11 mouse cellular contexts compared by ENCODE assay signal in genomic region chr17:12751641-12752040, GRCm38 (mm10). TPM values are rescaled to one million over a fixed set of nuclear protein-coding genes. Genes with fewer than 3 reads are reported as not detected.
DNase-seq lines count a peak whose midpoint lies in the region; ATAC-seq and TF ChIP-seq lines count a peak whose summit lies in the region.
"Had no signal": no experiment of that assay in that cellular context is flagged by ENCODE, and none has a peak within 500 bp of the region (broad histone marks: within the 10 kb centered on the region; RNA-seq: fewer than 3 reads in every experiment).

No protein-coding gene starts in this region.

- intact Hi-C loops in heart, postnatal 36 days (cut with DNase I) = no loop called here

- H3K4me3 ChIP-seq in heart, postnatal 0 days (ENCODE audit: low read depth, low read length) = no peak overlapping the region
- H3K4me3 ChIP-seq in lung, embryonic 16.5 days (ENCODE audit: low read length) = no peak overlapping the region
- no peak overlapping the region for H3K4me3 ChIP-seq in stomach, embryonic 15.5 days (replicated peaks)
- no peak overlapping the region for H3K4me3 ChIP-seq in midbrain, embryonic 13.5 days (replicated peaks)
- H3K4me3 ChIP-seq: forebrain, embryonic 13.5 days; hindbrain, embryonic 15.5 days had no signal

- H3K36me3 ChIP-seq in heart, postnatal 0 days (replicated peaks; ENCODE audit: control insufficient read depth, insufficient read depth, low read length) = peaks cover 24% of the 10 kb centered on the region
- H3K36me3 ChIP-seq in lung, embryonic 16.5 days (ENCODE audit: control insufficient read depth, insufficient read depth, low read length) = peaks cover 9% of the 10 kb centered on the region
- H3K36me3 ChIP-seq in stomach, embryonic 15.5 days = 0 out of 2 replicates have a peak, but pooled peaks cover 4% of the 10 kb centered on the region
- peaks cover 7% of the 10 kb centered on the region; the same call in 1 of the 2 replicates for H3K36me3 ChIP-seq in midbrain, embryonic 13.5 days
- H3K36me3 ChIP-seq: hindbrain, embryonic 15.5 days had no signal

- no peaks in the 10 kb centered on the region for H3K9me3 ChIP-seq in heart, postnatal 0 days (replicated peaks; ENCODE audit: control insufficient read depth, low read length)
- no peaks in the 10 kb centered on the region for H3K9me3 ChIP-seq in lung, embryonic 16.5 days (ENCODE audit: control insufficient read depth, low read length)
- no peaks in the 10 kb centered on the region for H3K9me3 ChIP-seq in stomach, embryonic 15.5 days
- no peaks in the 10 kb centered on the region for H3K9me3 ChIP-seq in midbrain, embryonic 13.5 days
- H3K9me3 ChIP-seq: forebrain, embryonic 13.5 days; hindbrain, embryonic 15.5 days had no signal

- ATAC-seq in heart, postnatal 0 days (ENCODE audit: insufficient read depth, low read depth) = no peak
- ATAC-seq in lung, embryonic 16.5 days (ENCODE audit: low read depth) = no peak
- ATAC-seq in stomach, embryonic 15.5 days (ENCODE audit: insufficient read depth, low FRiP score, low read depth) = no peak
- ATAC-seq in midbrain, embryonic 13.5 days = no peak
- ATAC-seq: forebrain, embryonic 13.5 days had no signal

- no peak for TF ChIP-seq EP300 in heart, postnatal 0 days (IDR thresholded peaks at IDR 0.05; ENCODE audit: low read depth)

- peak overlapping the region; percentile 87 for H3K27ac ChIP-seq in heart, postnatal 0 days (ENCODE audit: low read depth)
- peak overlapping the region; percentile 84 for H3K27ac ChIP-seq in lung, embryonic 16.5 days (ENCODE audit: low read length)
- peak overlapping the region; percentile 91 for H3K27ac ChIP-seq in stomach, embryonic 15.5 days
- no peak overlapping the region for H3K27ac ChIP-seq in midbrain, embryonic 13.5 days
- H3K27ac ChIP-seq: forebrain, embryonic 13.5 days had no signal

- 31% methylated on average over 4 of the region's 4 CpGs for WGBS in heart, postnatal 0 days
- WGBS in lung, embryonic 16.5 days = 37% methylated on average over 4 of the region's 4 CpGs
- 34% methylated on average over 4 of the region's 4 CpGs for WGBS in stomach, embryonic 15.5 days
- WGBS in midbrain, embryonic 13.5 days = 86% methylated on average over 4 of the region's 4 CpGs

- no peak overlapping the region for H3K4me2 ChIP-seq in heart, postnatal 0 days (ENCODE audit: low read depth, low read length)
- H3K4me2 ChIP-seq in lung, embryonic 16.5 days (ENCODE audit: low read depth, low read length) = no peak overlapping the region
- no peak overlapping the region for H3K4me2 ChIP-seq in stomach, embryonic 15.5 days
- H3K4me2 ChIP-seq in midbrain, embryonic 13.5 days (replicated peaks) = no peak overlapping the region
- H3K4me2 ChIP-seq: forebrain, embryonic 13.5 days; hindbrain, embryonic 15.5 days had no signal

- peak overlapping the region; percentile 51 for H3K9ac ChIP-seq in heart, postnatal 0 days (replicated peaks; ENCODE audit: low read depth, low read length)
- H3K9ac ChIP-seq in lung, embryonic 16.5 days (ENCODE audit: low read length) = no peak overlapping the region
- H3K9ac ChIP-seq in stomach, embryonic 15.5 days = no peak overlapping the region
- H3K9ac ChIP-seq in midbrain, embryonic 13.5 days (replicated peaks) = no peak overlapping the region
- H3K9ac ChIP-seq: forebrain, embryonic 13.5 days; hindbrain, embryonic 15.5 days had no signal

- no peak for TF ChIP-seq CTCF in heart, postnatal 0 days (IDR thresholded peaks at IDR 0.05; ENCODE audit: low read depth)

- DNase-seq in heart, postnatal 0 days (ENCODE audit: low spot score) = no peak
- no peak for DNase-seq in heart, postnatal 36 days
- no peak for DNase-seq in lung, postnatal 14 days
- peak; percentile 66 for DNase-seq in forelimb bud, embryonic 11.5 days (ENCODE audit: low read depth, low spot score)
- DNase-seq in right cerebral cortex, postnatal 4 days = no peak
- DNase-seq: cerebellum, postnatal 25 days had no signal

- no peaks in the 10 kb centered on the region for H3K27me3 ChIP-seq in heart, postnatal 0 days (ENCODE audit: control insufficient read depth, insufficient read depth, low read length)
- H3K27me3 ChIP-seq in lung, embryonic 16.5 days (ENCODE audit: control insufficient read depth, insufficient read depth, low read depth, low read length) = no peaks in the 10 kb centered on the region
- no peaks in the 10 kb centered on the region for H3K27me3 ChIP-seq in stomach, embryonic 15.5 days (replicated peaks)
- no peaks in the 10 kb centered on the region for H3K27me3 ChIP-seq in midbrain, embryonic 13.5 days
- H3K27me3 ChIP-seq: forebrain, embryonic 13.5 days; hindbrain, embryonic 15.5 days had no signal

- H3K4me1 ChIP-seq in heart, postnatal 0 days (ENCODE audit: control insufficient read depth, insufficient read depth) = peaks cover 86% of the 10 kb centered on the region
- peaks cover 82% of the 10 kb centered on the region for H3K4me1 ChIP-seq in lung, embryonic 16.5 days (replicated peaks; ENCODE audit: control insufficient read depth, insufficient read depth, low read length)
- H3K4me1 ChIP-seq in stomach, embryonic 15.5 days = peaks cover 68% of the 10 kb centered on the region
- peaks cover 11% of the 10 kb centered on the region for H3K4me1 ChIP-seq in midbrain, embryonic 13.5 days (replicated peaks)

RNA-seq across cellular contexts. Expression of gene Igf2r, which starts 17.8 kb away (rescaled TPM):
- total RNA-seq in heart, postnatal 0 days (2014; rRNA removed; ENCODE audit: low replicate concordance) = 424 and 484 TPM in 2 replicates
- 52.2 and 59.9 TPM in 2 replicates for polyA plus RNA-seq in heart, postnatal 0 days (2015; fragmentation: Nextera tagmentation; extraction: Ambion mirVana)
- 100 to 1,000 TPM; 109 to 113 TPM for total RNA-seq in heart, postnatal 36 days (2021)
- polyA plus RNA-seq in lung, embryonic 16.5 days (2015; fragmentation: Nextera tagmentation; extraction: Ambion mirVana) = 59.0 and 64.4 TPM in 2 replicates
- 35.1 and 36.1 TPM in 2 replicates for polyA plus RNA-seq in stomach, embryonic 15.5 days (2015; fragmentation: Nextera tagmentation; extraction: Ambion mirVana)
- polyA plus RNA-seq in midbrain, embryonic 13.5 days (2015; fragmentation: Nextera tagmentation; extraction: Ambion mirVana) = 11.0 and 11.2 TPM in 2 replicates
